Mouse (Mus musculus): Measurements from ENCODE around the gene Fmr1nb.

GRCm38 (mm10) chrX:68740088-68740487 lies 21.6 kb upstream of the Fmr1nb start:
- TF ChIP-seq POLR2A (IDR thresholded peaks at IDR 0.05; ENCODE audit: insufficient read depth, low read depth, low read length) (no peak), CTCF (IDR thresholded peaks at IDR 0.05) (no peak), EP300 (IDR thresholded peaks at IDR 0.05; ENCODE audit: insufficient read depth, low read depth, low read length) (no peak)

Measured in heart, adult 2 months (tissue).